Mouse (Mus musculus): ENCODE measurements at regions not wholly inside any gene's neighbourhood (a gene's known extent, or its start where the extent isn't known, plus 50 kb on each side); places are given as distances from the start of the nearest gene placed in this dataset.

- H3K27ac ChIP-seq (ENCODE audit: low read depth, low read length): no peak overlapping the region
- H3K9ac ChIP-seq (ENCODE audit: low read depth, low read length): no peak overlapping the region
- ATAC-seq (replicated peaks; ENCODE audit: insufficient number of reproducible peaks, low FRiP score, low TSS enrichment): no peak
- H3K9me3 ChIP-seq (replicated peaks; ENCODE audit: control insufficient read depth, low read length): no peaks in the 10 kb centered on the region
- no peak overlapping the region for H3K4me3 ChIP-seq (ENCODE audit: low read depth, low read length)
- no peaks in the 10 kb centered on the region for H3K4me1 ChIP-seq (ENCODE audit: control insufficient read depth, insufficient read depth, low read length)
- WGBS (ENCODE audit: insufficient replicate concordance): 81% methylated on average over 8 of the region's 8 CpGs
- no peak overlapping the region for H3K4me2 ChIP-seq
- no peaks in the 10 kb centered on the region for H3K36me3 ChIP-seq (ENCODE audit: control insufficient read depth, insufficient read depth, low read length)
- H3K27me3 ChIP-seq (ENCODE audit: control insufficient read depth, insufficient read depth, low read length): no peaks in the 10 kb centered on the region
These were observed 112.6 kb upstream of the Zfand5 start for GRCm38 (mm10) chr19:21159189-21160137.

GRCm38 (mm10) chr19:21154162-21154561 is 117.9 kb upstream of the Zfand5 start:
- WGBS (ENCODE audit: insufficient replicate concordance): 26% methylated on average over 1 of the region's 1 CpGs
- 0 out of 2 replicates have a peak, but pooled peaks cover 2% of the 10 kb centered on the region for H3K4me1 ChIP-seq (ENCODE audit: control insufficient read depth, insufficient read depth, low read length)
- H3K4me3 ChIP-seq (ENCODE audit: low read depth, low read length): no peak overlapping the region
- no peak overlapping the region for H3K27ac ChIP-seq (ENCODE audit: low read depth, low read length)
- no peak overlapping the region for H3K9ac ChIP-seq (ENCODE audit: low read depth, low read length)
- H3K36me3 ChIP-seq (ENCODE audit: control insufficient read depth, insufficient read depth, low read length): no peaks in the 10 kb centered on the region
- no peak overlapping the region for H3K4me2 ChIP-seq
- ATAC-seq (replicated peaks; ENCODE audit: insufficient number of reproducible peaks, low FRiP score, low TSS enrichment): no peak
- H3K9me3 ChIP-seq (replicated peaks; ENCODE audit: control insufficient read depth, low read length): no peaks in the 10 kb centered on the region
- H3K27me3 ChIP-seq (ENCODE audit: control insufficient read depth, insufficient read depth, low read length): no peaks in the 10 kb centered on the region

GRCm38 (mm10) chr19:21152027-21152426 is 120.1 kb upstream of the Zfand5 start:
- no peak for ATAC-seq (replicated peaks; ENCODE audit: insufficient number of reproducible peaks, low FRiP score, low TSS enrichment)
- H3K9me3 ChIP-seq (replicated peaks; ENCODE audit: control insufficient read depth, low read length): no peaks in the 10 kb centered on the region
- WGBS (ENCODE audit: insufficient replicate concordance): 65% methylated on average over 3 of the region's 3 CpGs
- no peaks in the 10 kb centered on the region for H3K27me3 ChIP-seq (ENCODE audit: control insufficient read depth, insufficient read depth, low read length)
- H3K4me2 ChIP-seq: no peak overlapping the region
- H3K9ac ChIP-seq (ENCODE audit: low read depth, low read length): no peak overlapping the region
- 0 out of 2 replicates have a peak, but pooled peaks cover 2% of the 10 kb centered on the region for H3K4me1 ChIP-seq (ENCODE audit: control insufficient read depth, insufficient read depth, low read length)
- H3K4me3 ChIP-seq (ENCODE audit: low read depth, low read length): no peak overlapping the region
- no peak overlapping the region for H3K27ac ChIP-seq (ENCODE audit: low read depth, low read length)
- H3K36me3 ChIP-seq (ENCODE audit: control insufficient read depth, insufficient read depth, low read length): no peaks in the 10 kb centered on the region

GRCm38 (mm10) chr19:21150849-21151248 is 121.2 kb upstream of the Zfand5 start:
- no peaks in the 10 kb centered on the region for H3K36me3 ChIP-seq (ENCODE audit: control insufficient read depth, insufficient read depth, low read length)
- H3K4me3 ChIP-seq (ENCODE audit: low read depth, low read length): no peak overlapping the region
- H3K9me3 ChIP-seq (replicated peaks; ENCODE audit: control insufficient read depth, low read length): no peaks in the 10 kb centered on the region
- H3K27ac ChIP-seq (ENCODE audit: low read depth, low read length): no peak overlapping the region
- no peaks in the 10 kb centered on the region for H3K27me3 ChIP-seq (ENCODE audit: control insufficient read depth, insufficient read depth, low read length)
- WGBS (ENCODE audit: insufficient replicate concordance): 74% methylated on average over 3 of the region's 3 CpGs
- no peak for ATAC-seq (replicated peaks; ENCODE audit: insufficient number of reproducible peaks, low FRiP score, low TSS enrichment)
- no peak overlapping the region for H3K9ac ChIP-seq (ENCODE audit: low read depth, low read length)
- 0 out of 2 replicates have a peak, but pooled peaks cover 2% of the 10 kb centered on the region for H3K4me1 ChIP-seq (ENCODE audit: control insufficient read depth, insufficient read depth, low read length)
- H3K4me2 ChIP-seq: no peak overlapping the region

- Histone ChIP-seq H3K27me3 (ENCODE audit: control insufficient read depth, insufficient read depth, low read length) (no peaks in the 10 kb centered on the region), H3K36me3 (ENCODE audit: control insufficient read depth, insufficient read depth, low read length) (no peaks in the 10 kb centered on the region), H3K4me3 (ENCODE audit: low read depth, low read length) (no peak overlapping the region), H3K4me2 (no peak overlapping the region), H3K9ac (ENCODE audit: low read depth, low read length) (no peak overlapping the region), H3K9me3 (replicated peaks; ENCODE audit: control insufficient read depth, low read length) (no peaks in the 10 kb centered on the region), H3K27ac (ENCODE audit: low read depth, low read length) (no peak overlapping the region), H3K4me1 (ENCODE audit: control insufficient read depth, insufficient read depth, low read length) (0 out of 2 replicates have a peak, but pooled peaks cover 2% of the 10 kb centered on the region)
- WGBS (ENCODE audit: insufficient replicate concordance): 84% methylated on average over 1 of the region's 1 CpGs
- ATAC-seq (replicated peaks; ENCODE audit: insufficient number of reproducible peaks, low FRiP score, low TSS enrichment): no peak
These were observed 121.8 kb upstream of the Zfand5 start for GRCm38 (mm10) chr19:21150241-21150640.

GRCm38 (mm10) chr19:21146860-21147390 is 125.2 kb upstream of the Zfand5 start:
- H3K9me3 ChIP-seq (replicated peaks; ENCODE audit: control insufficient read depth, low read length): no peaks in the 10 kb centered on the region
- no peak overlapping the region for H3K9ac ChIP-seq (ENCODE audit: low read depth, low read length)
- no peaks in the 10 kb centered on the region for H3K36me3 ChIP-seq (ENCODE audit: control insufficient read depth, insufficient read depth, low read length)
- H3K4me1 ChIP-seq (ENCODE audit: control insufficient read depth, insufficient read depth, low read length): peaks cover 6% of the 10 kb centered on the region; the same call in 1 of the 2 replicates
- H3K4me2 ChIP-seq: no peak overlapping the region
- no peak overlapping the region for H3K4me3 ChIP-seq (ENCODE audit: low read depth, low read length)
- no peak for ATAC-seq (replicated peaks; ENCODE audit: insufficient number of reproducible peaks, low FRiP score, low TSS enrichment)
- WGBS (ENCODE audit: insufficient replicate concordance): 84% methylated on average over 4 of the region's 4 CpGs
- no peaks in the 10 kb centered on the region for H3K27me3 ChIP-seq (ENCODE audit: control insufficient read depth, insufficient read depth, low read length)
- no peak overlapping the region for H3K27ac ChIP-seq (ENCODE audit: low read depth, low read length)

GRCm38 (mm10) chr19:21144659-21145283 is 127.3 kb upstream of the Zfand5 start:
- H3K4me3 ChIP-seq (ENCODE audit: low read depth, low read length): no peak overlapping the region
- peak overlapping the region; percentile 46 for H3K4me2 ChIP-seq
- H3K36me3 ChIP-seq (ENCODE audit: control insufficient read depth, insufficient read depth, low read length): no peaks in the 10 kb centered on the region
- 20% methylated on average over 13 of the region's 13 CpGs for WGBS (ENCODE audit: insufficient replicate concordance)
- no peak overlapping the region for H3K27ac ChIP-seq (ENCODE audit: low read depth, low read length)
- 0 out of 2 replicates have a peak, but pooled peaks have one; percentile 39 for ATAC-seq (replicated peaks; ENCODE audit: insufficient number of reproducible peaks, low FRiP score, low TSS enrichment)
- H3K4me1 ChIP-seq (ENCODE audit: control insufficient read depth, insufficient read depth, low read length): peaks cover 6% of the 10 kb centered on the region; the same call in 1 of the 2 replicates
- H3K27me3 ChIP-seq (ENCODE audit: control insufficient read depth, insufficient read depth, low read length): no peaks in the 10 kb centered on the region
- H3K9me3 ChIP-seq (replicated peaks; ENCODE audit: control insufficient read depth, low read length): no peaks in the 10 kb centered on the region
- no peak overlapping the region for H3K9ac ChIP-seq (ENCODE audit: low read depth, low read length)

- Histone ChIP-seq H3K27ac (ENCODE audit: low read depth, low read length) (no peak overlapping the region), H3K27me3 (ENCODE audit: control insufficient read depth, insufficient read depth, low read length) (no peaks in the 10 kb centered on the region), H3K9ac (ENCODE audit: low read depth, low read length) (no peak overlapping the region), H3K4me3 (ENCODE audit: low read depth, low read length) (no peak overlapping the region), H3K36me3 (ENCODE audit: control insufficient read depth, insufficient read depth, low read length) (no peaks in the 10 kb centered on the region), H3K4me1 (ENCODE audit: control insufficient read depth, insufficient read depth, low read length) (peaks cover 6% of the 10 kb centered on the region; the same call in 1 of the 2 replicates), H3K4me2 (peak overlapping the region; percentile 46), H3K9me3 (replicated peaks; ENCODE audit: control insufficient read depth, low read length) (no peaks in the 10 kb centered on the region)
- ATAC-seq (replicated peaks; ENCODE audit: insufficient number of reproducible peaks, low FRiP score, low TSS enrichment): no peak
- WGBS (ENCODE audit: insufficient replicate concordance): 48% methylated on average over 7 of the region's 7 CpGs
These were observed 128.0 kb upstream of the Zfand5 start for GRCm38 (mm10) chr19:21143970-21144595.

All from heart, embryonic 11.5 days (tissue).